Mouse (Mus musculus) stomach, embryonic 14.5 days (tissue): ENCODE results near the gene Lpcat2. TPM values are rescaled to one million over a fixed set of nuclear protein-coding genes. Genes with fewer than 3 reads are reported as not detected.

Experiments used
- ATAC-seq: fragments of 200-750 bp; cut with Nextera tagmentation; 2 replicates; pipeline ENCODE4 v1.8.0; 2017; ENCODE audit warnings: low read depth, moderate TSS enrichment; ENCODE audit not compliant: insufficient number of reproducible peaks, insufficient read depth, low FRiP score
- H3K27ac ChIP-seq: fragments of 300-500 bp; sonication (generic); 2 replicates; pipeline ENCODE4 v1.5.1; 2014; ENCODE audit warnings: mild to moderate bottlenecking, low read length, moderate library complexity, mixed read lengths
- H3K27me3 ChIP-seq: fragments of 300-500 bp; sonication (generic); 2 replicates; pipeline ENCODE4 v1.6.1; 2014; ENCODE audit warnings: low read length, control low read depth, mixed read lengths; ENCODE audit not compliant: control insufficient read depth, insufficient read depth
- H3K36me3 ChIP-seq: fragments of 300-500 bp; sonication (generic); 2 replicates; pipeline ENCODE4 v1.6.1; 2014; ENCODE audit warnings: mild to moderate bottlenecking, control low read depth, low read length, moderate library complexity, mixed read lengths; ENCODE audit not compliant: control insufficient read depth, insufficient read depth
- H3K4me1 ChIP-seq: fragments of 300-500 bp; sonication (generic); 2 replicates; pipeline ENCODE4 v1.6.1; 2014; ENCODE audit warnings: low read length, control low read depth, mixed read lengths; ENCODE audit not compliant: control insufficient read depth, insufficient read depth
- H3K4me2 ChIP-seq: fragments of 300-500 bp; sonication (generic); replicated peaks from 2 replicates; pipeline ENCODE4 v1.6.1; 2014; ENCODE audit warnings: low read depth, low read length, control low read depth
- H3K4me3 ChIP-seq: fragments of 300-500 bp; sonication (generic); 2 replicates; pipeline ENCODE4 v1.5.1; 2014; ENCODE audit warnings: low read depth, low read length, control low read depth
- H3K9ac ChIP-seq: fragments of 300-500 bp; sonication (generic); replicated peaks from 2 replicates; pipeline ENCODE4 v1.6.1; 2014; ENCODE audit warnings: low read depth, mild to moderate bottlenecking, control low read depth, low read length, moderate library complexity, mixed read lengths
- H3K9me3 ChIP-seq: fragments of 300-500 bp; sonication (generic); 2 replicates; pipeline ENCODE4 v1.6.1; 2016; ENCODE audit warnings: low read depth, low read length, control low read depth; ENCODE audit not compliant: control insufficient read depth
- WGBS: fragments of 180-500 bp; shearing (Covaris S2); extraction: QIAGEN DNeasy Blood & Tissue Kit; methylation state at CpG from one replicate; pipeline ENCODE4 v1.1.7; 2014; 5-methylcytosine and 5-hydroxymethylcytosine counted together
- polyA plus RNA-seq: library from polyadenylated mRNA; unstranded; fragments of >200 nt; fragmentation: Nextera tagmentation; extraction: Ambion mirVana; gene quantifications from 2 replicates; pipeline ENCODE4 v1.2.1, GENCODE M21; 2014

The Lpcat2 gene
- polyA plus RNA-seq, 1 experiment from 2014 or later: 12.6 TPM

DNA sequence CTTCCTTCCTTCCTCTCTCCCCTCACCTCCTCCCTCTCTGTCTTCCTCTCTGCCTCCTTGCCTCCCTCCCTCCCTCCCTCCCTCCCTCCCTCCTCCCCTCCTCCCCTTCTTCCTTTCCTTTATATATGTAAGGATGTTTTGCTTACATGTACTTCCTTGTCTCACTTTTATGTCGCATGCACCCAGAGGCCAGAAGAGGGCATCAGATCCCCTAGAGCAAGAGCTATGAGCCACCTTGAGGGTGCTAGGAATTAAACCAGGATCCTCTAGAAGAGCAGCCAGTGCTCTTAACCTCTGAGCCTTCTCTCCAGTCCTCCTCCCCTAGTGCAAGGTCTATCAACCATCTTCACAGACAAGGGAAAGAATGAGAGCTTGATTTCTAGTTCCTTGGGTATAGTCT is 40.9 kb downstream of the Lpcat2 start:
- no peak overlapping the region for H3K4me2 ChIP-seq
- no peaks in the 10 kb centered on the region for H3K27me3 ChIP-seq
- no peak overlapping the region for H3K9ac ChIP-seq
- no peaks in the 10 kb centered on the region for H3K36me3 ChIP-seq
- no peak overlapping the region for H3K27ac ChIP-seq
- H3K9me3 ChIP-seq: no peaks in the 10 kb centered on the region
- ATAC-seq: no peak
- H3K4me1 ChIP-seq: no peaks in the 10 kb centered on the region
- WGBS: 87% methylated on average over 1 of the region's 1 CpGs
- no peak overlapping the region for H3K4me3 ChIP-seq

DNA sequence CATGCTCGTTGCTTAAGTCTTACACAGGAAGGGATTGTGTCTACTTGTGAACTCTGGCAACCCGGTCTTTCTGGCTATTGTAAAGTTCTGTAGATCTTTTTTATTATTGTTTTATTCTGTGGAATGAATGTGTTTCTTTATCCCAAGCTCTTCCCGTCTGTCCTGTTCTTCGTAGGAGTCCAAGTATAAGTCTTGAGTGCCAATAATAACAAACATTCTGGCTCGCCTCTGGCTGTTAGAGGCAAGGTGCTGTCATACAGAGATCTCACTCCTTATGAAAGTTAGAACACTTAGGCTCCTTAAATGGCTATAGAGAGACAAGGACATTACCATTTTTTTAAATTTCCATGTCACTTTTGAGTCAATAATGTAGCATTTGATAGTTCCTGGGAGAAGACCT is 41.5 kb downstream of the Lpcat2 start:
- no peak overlapping the region for H3K9ac ChIP-seq
- ATAC-seq: no peak
- no peak overlapping the region for H3K27ac ChIP-seq
- H3K9me3 ChIP-seq: no peaks in the 10 kb centered on the region
- no peaks in the 10 kb centered on the region for H3K4me1 ChIP-seq
- H3K36me3 ChIP-seq: no peaks in the 10 kb centered on the region
- H3K27me3 ChIP-seq: no peaks in the 10 kb centered on the region
- no peak overlapping the region for H3K4me3 ChIP-seq
- 57% methylated on average over 5 of the region's 5 CpGs for WGBS
- no peak overlapping the region for H3K4me2 ChIP-seq

- no peak overlapping the region for H3K4me3 ChIP-seq
- WGBS: 75% methylated on average over 4 of the region's 4 CpGs
- H3K9ac ChIP-seq: no peak overlapping the region
Measured at GRCm38 (mm10) chr8:92897794-92898193, 42.7 kb downstream of the Lpcat2 start.

GRCm38 (mm10) chr8:92899590-92899989 is 44.5 kb downstream of the Lpcat2 start:
- ATAC-seq: no peak
- H3K4me3 ChIP-seq: no peak overlapping the region
- H3K36me3 ChIP-seq: no peaks in the 10 kb centered on the region
- no peaks in the 10 kb centered on the region for H3K27me3 ChIP-seq
- no peaks in the 10 kb centered on the region for H3K9me3 ChIP-seq
- no peak overlapping the region for H3K27ac ChIP-seq
- H3K4me1 ChIP-seq: no peaks in the 10 kb centered on the region
- no peak overlapping the region for H3K4me2 ChIP-seq
- 64% methylated on average over 9 of the region's 9 CpGs for WGBS
- H3K9ac ChIP-seq: no peak overlapping the region

More at GRCm38 (mm10) chr8:92897794-92898193, 42.7 kb downstream of the Lpcat2 start:
- Histone ChIP-seq H3K27ac (no peak overlapping the region), H3K4me2 (no peak overlapping the region), H3K36me3 (no peaks in the 10 kb centered on the region), H3K27me3 (no peaks in the 10 kb centered on the region), H3K9me3 (no peaks in the 10 kb centered on the region), H3K4me1 (no peaks in the 10 kb centered on the region)
- no peak for ATAC-seq

DNA sequence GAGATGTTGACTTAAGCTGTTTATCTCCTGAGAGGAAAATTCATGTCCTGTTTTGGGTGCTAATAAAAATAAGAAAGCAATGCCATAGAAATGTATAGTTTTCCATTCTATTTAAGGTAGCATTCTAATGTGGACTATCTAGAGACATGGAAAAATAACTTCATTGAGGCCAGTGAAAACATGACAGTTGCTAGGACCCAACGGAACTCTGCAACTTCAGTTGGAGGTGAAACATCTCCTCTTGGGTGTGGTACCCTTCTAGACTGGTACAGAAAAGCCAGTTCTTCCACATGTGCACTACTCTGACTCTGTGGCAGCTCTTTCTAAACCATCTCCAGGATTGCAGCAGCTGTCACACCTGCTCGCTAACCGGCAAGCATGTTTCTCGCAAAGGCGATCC is 46.0 kb downstream of the Lpcat2 start, which contains the start of gene Capns2:
Gene Capns2 (plus strand): TSS at position 301 of the 400 bp plus-strand sequence.
- no peak for ATAC-seq
- no peaks in the 10 kb centered on the region for H3K9me3 ChIP-seq
- H3K9ac ChIP-seq: no peak within 1 kb of the TSS
- H3K27ac ChIP-seq: no peak within 1 kb of the TSS
- no peak within 1 kb of the TSS for H3K4me2 ChIP-seq
- 88% methylated on average over 5 of the region's 5 CpGs for WGBS
- no peaks in the 10 kb centered on the region for H3K36me3 ChIP-seq
- H3K4me1 ChIP-seq: no peaks in the 10 kb centered on the region
- no peaks in the 10 kb centered on the region for H3K27me3 ChIP-seq
- H3K4me3 ChIP-seq: no peak within 1 kb of the TSS

DNA sequence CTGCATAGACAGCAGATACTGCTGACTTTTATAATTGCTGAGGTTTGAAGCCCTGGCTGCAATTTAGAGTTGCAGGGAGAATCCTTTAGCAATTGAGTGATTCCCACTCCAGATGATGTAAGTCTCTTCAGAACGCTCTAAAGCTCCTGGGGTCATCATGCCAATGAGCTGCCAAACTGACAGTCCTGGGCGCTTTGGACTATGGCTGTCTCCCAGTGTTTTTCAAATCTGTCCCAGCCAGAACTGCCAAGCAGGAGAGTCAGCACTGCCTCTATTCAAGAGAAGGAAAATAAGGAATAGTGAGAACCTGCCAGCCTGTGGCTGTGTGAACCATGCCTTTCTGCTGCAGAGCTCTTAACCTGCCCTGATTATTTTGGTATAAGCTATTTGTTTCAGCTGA is 47.8 kb downstream of the Lpcat2 start:
- no peaks in the 10 kb centered on the region for H3K4me1 ChIP-seq
- WGBS: 83% methylated on average over 2 of the region's 2 CpGs
- H3K27me3 ChIP-seq: no peaks in the 10 kb centered on the region

DNA sequence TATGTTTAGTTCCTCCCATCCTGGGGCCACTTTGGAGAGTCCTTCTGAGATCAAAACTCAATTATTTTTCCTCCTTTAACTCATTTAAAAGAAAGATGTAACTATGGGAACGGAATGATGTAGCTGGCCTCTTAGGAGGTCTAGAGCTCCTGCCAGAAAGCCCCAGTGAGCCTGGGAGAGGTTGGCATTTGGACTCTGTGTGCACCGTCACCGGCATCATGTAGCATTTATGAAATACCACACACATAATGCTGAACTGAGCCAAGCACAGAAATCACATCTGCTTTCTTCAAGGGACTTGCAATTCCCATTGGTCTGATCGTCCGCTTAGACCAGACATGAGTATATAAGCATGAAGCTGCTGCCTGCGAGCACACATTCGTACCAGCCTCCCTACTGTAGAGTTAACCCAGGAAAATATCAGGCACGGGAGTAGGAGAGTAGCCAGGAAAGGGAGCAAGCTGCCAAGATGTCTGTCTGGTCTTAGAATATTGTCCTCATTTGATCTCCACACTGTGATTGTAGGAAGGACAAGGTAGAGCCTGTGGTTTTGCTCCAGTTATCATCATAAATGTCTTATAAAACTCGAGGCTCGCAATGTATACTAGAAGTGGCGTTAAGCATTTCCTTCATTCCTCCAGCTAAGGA is 48.5 kb downstream of the Lpcat2 start:
- H3K9ac ChIP-seq: no peak overlapping the region
- no peak for ATAC-seq
- no peaks in the 10 kb centered on the region for H3K9me3 ChIP-seq
- H3K4me3 ChIP-seq: no peak overlapping the region
- H3K36me3 ChIP-seq: no peaks in the 10 kb centered on the region
- H3K4me2 ChIP-seq: no peak overlapping the region
- 90% methylated on average over 11 of the region's 11 CpGs for WGBS
- no peaks in the 10 kb centered on the region for H3K27me3 ChIP-seq
- H3K4me1 ChIP-seq: no peaks in the 10 kb centered on the region
- H3K27ac ChIP-seq: no peak overlapping the region

More for the DNA sequence above, 47.8 kb downstream of the Lpcat2 start:
- H3K27ac ChIP-seq: no peak overlapping the region
- H3K4me3 ChIP-seq: no peak overlapping the region
- H3K9ac ChIP-seq: no peak overlapping the region
- no peaks in the 10 kb centered on the region for H3K9me3 ChIP-seq
- ATAC-seq: no peak
- H3K4me2 ChIP-seq: no peak overlapping the region
- no peaks in the 10 kb centered on the region for H3K36me3 ChIP-seq

DNA sequence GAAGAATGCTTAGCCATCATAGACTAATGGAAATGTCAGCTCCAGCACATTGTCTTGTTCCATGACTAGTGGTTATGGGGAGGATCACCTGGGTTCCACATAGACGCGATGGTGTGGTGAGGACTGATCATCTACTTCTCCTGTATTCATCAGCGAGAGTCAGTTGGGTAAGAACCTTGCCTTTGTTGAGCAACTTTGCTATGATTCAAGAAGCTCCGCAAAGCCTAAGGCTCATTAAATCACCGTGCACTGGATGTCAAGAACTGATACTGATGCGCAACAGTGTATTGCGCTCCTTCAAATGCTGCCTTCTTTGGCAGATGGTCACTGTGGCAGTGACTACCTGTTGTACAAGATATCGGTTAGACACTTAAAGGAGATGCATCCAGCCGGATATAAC is 51.4 kb downstream of the Lpcat2 start:
- no peak for ATAC-seq
- 93% methylated on average over 9 of the region's 9 CpGs for WGBS
- Histone ChIP-seq H3K4me2 (no peak overlapping the region), H3K4me1 (no peaks in the 10 kb centered on the region), H3K9me3 (no peaks in the 10 kb centered on the region), H3K4me3 (no peak overlapping the region), H3K27ac (no peak overlapping the region), H3K36me3 (no peaks in the 10 kb centered on the region), H3K27me3 (no peaks in the 10 kb centered on the region), H3K9ac (no peak overlapping the region)

GRCm38 (mm10) chr8:92908448-92908847 is 53.3 kb downstream of the Lpcat2 start:
- no peaks in the 10 kb centered on the region for H3K9me3 ChIP-seq
- H3K4me1 ChIP-seq: no peaks in the 10 kb centered on the region
- H3K9ac ChIP-seq: no peak overlapping the region
- no peak overlapping the region for H3K4me2 ChIP-seq
- H3K27me3 ChIP-seq: no peaks in the 10 kb centered on the region
- H3K4me3 ChIP-seq: no peak overlapping the region
- no peak overlapping the region for H3K27ac ChIP-seq
- no peak for ATAC-seq
- 94% methylated on average over 2 of the region's 2 CpGs for WGBS
- H3K36me3 ChIP-seq: no peaks in the 10 kb centered on the region
